Mouse (Mus musculus) lung, postnatal 0 days (tissue): Measurements from ENCODE around the gene Pole2.

Source experiments
- CTCF ChIP-seq: IDR thresholded peaks from 2 replicates; pipeline ENCODE4 v1.5.1; 2016; ENCODE audit warnings: antibody characterized with exemption, mild to moderate bottlenecking
- EP300 ChIP-seq: IDR thresholded peaks from 2 replicates; pipeline ENCODE4 v1.6.1; 2016; ENCODE audit warnings: antibody characterized with exemption, mild to moderate bottlenecking, control low read depth

GRCm38 (mm10) chr12:69267956-69268632, 40.1 kb upstream of the Pole2 start:
- TF ChIP-seq CTCF: no peak
- no peak for TF ChIP-seq EP300
